Mouse (Mus musculus) lung, postnatal 0 days (tissue): ENCODE results near the gene Fam168a. TPM values are rescaled to one million over a fixed set of nuclear protein-coding genes. Genes with fewer than 3 reads are reported as not detected.
"Not testable (repeated sequence)": the region's sequence is repeated elsewhere in the genome, so short reads cannot be mapped to it uniquely, and the experiment has no call there.

Experiments used
- ATAC-seq: fragments of 200-750 bp; cut with Nextera tagmentation; 2 replicates; pipeline ENCODE4 v1.8.0; 2017; ENCODE audit warnings: moderate library complexity
- DNase-seq: peaks from one replicate; pipeline ENCODE4 v3.0.0-alpha.2; 2016; ENCODE audit warnings: low spot score
- H3K27ac ChIP-seq: fragments of 300-500 bp; sonication (generic); 2 replicates; pipeline ENCODE4 v1.5.1; 2014; ENCODE audit warnings: antibody characterized with exemption, mild to moderate bottlenecking, low read length, mixed read lengths
- H3K27me3 ChIP-seq: fragments of 300-500 bp; sonication (generic); replicated peaks from 2 replicates; pipeline ENCODE4 v1.6.1; 2014; ENCODE audit warnings: low read length, mixed read lengths; ENCODE audit not compliant: insufficient read depth
- H3K36me3 ChIP-seq: fragments of 300-500 bp; sonication (generic); 2 replicates; pipeline ENCODE4 v1.6.1; 2014; ENCODE audit warnings: low read length, mixed read lengths; ENCODE audit not compliant: insufficient read depth
- H3K4me1 ChIP-seq: fragments of 300-500 bp; sonication (generic); 2 replicates; pipeline ENCODE4 v1.6.1; 2014; ENCODE audit warnings: antibody characterized with exemption, low read depth, low read length, mixed read lengths; ENCODE audit not compliant: insufficient read depth
- H3K4me2 ChIP-seq: fragments of 300-500 bp; sonication (generic); replicated peaks from 2 replicates; pipeline ENCODE4 v1.6.1; 2014; ENCODE audit warnings: low read depth, mild to moderate bottlenecking, low read length, moderate library complexity, mixed read lengths
- H3K4me3 ChIP-seq: fragments of 300-500 bp; sonication (generic); 2 replicates; pipeline ENCODE4 v1.5.1; 2014; ENCODE audit warnings: low read depth, low read length
- H3K9ac ChIP-seq: fragments of 300-500 bp; sonication (generic); replicated peaks from 2 replicates; pipeline ENCODE4 v1.6.1; 2014; ENCODE audit warnings: low read depth, mild to moderate bottlenecking
- H3K9me3 ChIP-seq: fragments of 300-500 bp; sonication (generic); 2 replicates; pipeline ENCODE4 v1.6.1; 2016; ENCODE audit warnings: low read length, mixed read lengths
- CTCF ChIP-seq: IDR thresholded peaks from 2 replicates; pipeline ENCODE4 v1.5.1; 2016; ENCODE audit warnings: antibody characterized with exemption, mild to moderate bottlenecking
- EP300 ChIP-seq: IDR thresholded peaks from 2 replicates; pipeline ENCODE4 v1.6.1; 2016; ENCODE audit warnings: antibody characterized with exemption, mild to moderate bottlenecking, control low read depth
- WGBS: fragments of 180-500 bp; shearing (Covaris S2); extraction: QIAGEN DNeasy Blood & Tissue Kit; methylation state at CpG from one replicate; pipeline ENCODE4 v1.1.7; 2014; 5-methylcytosine and 5-hydroxymethylcytosine counted together
- polyA plus RNA-seq: library from polyadenylated mRNA; unstranded; fragments of >200 nt; fragmentation: Nextera tagmentation; extraction: Ambion mirVana; gene quantifications from 2 replicates; pipeline ENCODE4 v1.2.1, GENCODE M21; 2015

Fam168a gene
- polyA plus RNA-seq, 1 experiment from 2014 or later: 28.2 TPM

DNA sequence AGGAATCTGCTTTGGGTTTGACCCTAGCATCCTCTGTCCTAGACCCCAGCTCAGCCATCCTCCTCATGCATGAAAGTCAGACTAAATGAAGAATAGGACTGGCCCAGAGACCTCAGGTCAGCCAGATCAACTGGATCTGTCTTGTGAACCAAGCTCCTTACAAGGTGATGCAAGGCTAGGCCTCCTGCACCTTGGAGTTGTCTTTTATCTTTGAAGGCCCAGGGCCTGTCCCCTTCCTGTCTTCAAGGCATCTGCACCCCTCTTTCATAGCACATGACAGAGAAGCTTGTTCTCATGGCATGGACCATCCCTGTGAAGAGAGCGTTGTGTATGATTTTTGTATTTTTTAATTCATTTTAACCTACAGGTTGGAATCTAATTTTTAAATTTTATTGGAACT lies 134.5 kb downstream of the Fam168a start:
- H3K4me2 ChIP-seq: no peak overlapping the region
- no peak for TF ChIP-seq CTCF
- no peak for TF ChIP-seq EP300
- H3K27me3 ChIP-seq: no peaks in the 10 kb centered on the region
- H3K4me3 ChIP-seq: no peak overlapping the region
- 0 out of 2 replicates have a peak, but pooled peaks cover 6% of the 10 kb centered on the region for H3K36me3 ChIP-seq
- no peaks in the 10 kb centered on the region for H3K9me3 ChIP-seq
- no peak overlapping the region for H3K9ac ChIP-seq
- no peaks in the 10 kb centered on the region for H3K4me1 ChIP-seq
- H3K27ac ChIP-seq: no peak overlapping the region
- 97% methylated on average over 1 of the region's 1 CpGs for WGBS
- ATAC-seq: no peak
- no peak for DNase-seq

DNA sequence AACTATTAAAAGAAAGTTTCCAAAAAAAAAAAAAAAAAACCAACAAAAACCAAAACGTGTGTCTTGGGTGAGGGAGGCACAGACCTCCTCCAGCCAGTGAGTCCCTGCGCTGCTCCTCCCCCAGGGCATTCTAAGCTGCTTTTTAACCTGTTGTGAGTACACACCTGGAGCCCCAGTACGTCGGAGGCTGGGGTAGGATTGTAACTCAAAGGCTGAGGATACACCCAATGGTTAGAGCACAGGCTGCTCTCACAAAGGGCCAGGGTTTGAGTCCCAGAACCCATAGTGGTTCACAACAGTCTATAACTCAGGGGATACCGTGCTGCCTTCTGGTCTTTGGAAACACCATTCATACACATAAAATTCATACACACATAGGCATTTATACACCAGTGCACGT lies 135.2 kb downstream of the Fam168a start:
- no peak overlapping the region for H3K4me3 ChIP-seq
- H3K4me2 ChIP-seq: no peak overlapping the region
- no peaks in the 10 kb centered on the region for H3K4me1 ChIP-seq
- H3K36me3 ChIP-seq: 0 out of 2 replicates have a peak, but pooled peaks cover 3% of the 10 kb centered on the region
- H3K27ac ChIP-seq: no peak overlapping the region
- no peak overlapping the region for H3K9ac ChIP-seq
- TF ChIP-seq CTCF: no peak
- no peak for TF ChIP-seq EP300
- 87% methylated on average over 6 of the region's 6 CpGs for WGBS
- H3K27me3 ChIP-seq: no peaks in the 10 kb centered on the region
- no peaks in the 10 kb centered on the region for H3K9me3 ChIP-seq
- no peak for ATAC-seq
- DNase-seq: no peak

DNA sequence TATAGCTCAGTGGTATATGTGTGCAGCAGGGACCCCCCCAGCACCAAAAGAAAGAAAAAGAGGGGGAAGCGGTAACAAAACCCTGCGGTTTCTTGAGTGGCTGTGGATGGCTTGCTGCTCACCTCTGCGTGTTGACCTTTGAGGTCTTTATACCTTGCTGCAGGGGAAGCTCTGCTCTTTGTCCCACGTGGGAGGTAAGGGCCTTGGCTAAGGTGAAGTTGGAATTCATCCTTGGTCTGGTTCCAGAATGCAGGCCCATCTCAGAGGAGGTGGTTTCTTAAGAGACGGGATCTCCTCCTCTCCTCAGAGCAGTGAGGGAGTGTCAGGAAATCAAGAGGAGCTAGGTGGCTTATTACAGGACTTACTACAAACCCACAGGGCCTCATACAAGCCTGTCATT lies 135.7 kb downstream of the Fam168a start:
- H3K27me3 ChIP-seq: no peaks in the 10 kb centered on the region
- H3K4me2 ChIP-seq: no peak overlapping the region
- no peak overlapping the region for H3K27ac ChIP-seq
- H3K4me1 ChIP-seq: no peaks in the 10 kb centered on the region
- 85% methylated on average over 5 of the region's 5 CpGs for WGBS
- no peak for TF ChIP-seq CTCF
- TF ChIP-seq EP300: no peak
- DNase-seq: no peak
- no peak for ATAC-seq
- H3K4me3 ChIP-seq: no peak overlapping the region
- no peaks in the 10 kb centered on the region for H3K36me3 ChIP-seq
- no peaks in the 10 kb centered on the region for H3K9me3 ChIP-seq
- H3K9ac ChIP-seq: no peak overlapping the region

DNA sequence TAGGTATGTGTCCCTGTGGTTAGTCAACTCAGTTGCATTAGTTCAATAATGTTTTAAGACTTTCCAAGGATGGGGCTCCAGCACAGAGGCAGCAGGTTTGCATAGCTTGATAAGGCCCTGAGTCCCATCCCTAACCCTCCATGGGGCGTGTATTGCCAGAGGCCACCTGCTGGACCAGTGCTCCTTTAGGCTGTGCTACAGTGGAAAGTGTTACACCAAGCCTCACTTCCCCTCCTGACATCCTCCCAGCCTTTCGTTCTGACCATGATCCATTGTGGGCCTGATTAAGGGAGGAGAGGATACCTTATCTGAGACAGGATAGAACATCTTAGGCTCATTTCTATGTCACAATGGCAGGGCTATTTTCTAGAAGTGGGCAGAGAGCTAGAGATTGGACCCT lies 137.4 kb downstream of the Fam168a start:
- Histone ChIP-seq H3K27ac (no peak overlapping the region), H3K4me2 (no peak overlapping the region), H3K4me3 (no peak overlapping the region), H3K4me1 (no peaks in the 10 kb centered on the region), H3K27me3 (no peaks in the 10 kb centered on the region), H3K9me3 (no peaks in the 10 kb centered on the region), H3K36me3 (no peaks in the 10 kb centered on the region), H3K9ac (no peak overlapping the region)
- no peak for DNase-seq
- 81% methylated on average over 2 of the region's 2 CpGs for WGBS
- ATAC-seq: no peak
- no peak for TF ChIP-seq EP300
- TF ChIP-seq CTCF: no peak

DNA sequence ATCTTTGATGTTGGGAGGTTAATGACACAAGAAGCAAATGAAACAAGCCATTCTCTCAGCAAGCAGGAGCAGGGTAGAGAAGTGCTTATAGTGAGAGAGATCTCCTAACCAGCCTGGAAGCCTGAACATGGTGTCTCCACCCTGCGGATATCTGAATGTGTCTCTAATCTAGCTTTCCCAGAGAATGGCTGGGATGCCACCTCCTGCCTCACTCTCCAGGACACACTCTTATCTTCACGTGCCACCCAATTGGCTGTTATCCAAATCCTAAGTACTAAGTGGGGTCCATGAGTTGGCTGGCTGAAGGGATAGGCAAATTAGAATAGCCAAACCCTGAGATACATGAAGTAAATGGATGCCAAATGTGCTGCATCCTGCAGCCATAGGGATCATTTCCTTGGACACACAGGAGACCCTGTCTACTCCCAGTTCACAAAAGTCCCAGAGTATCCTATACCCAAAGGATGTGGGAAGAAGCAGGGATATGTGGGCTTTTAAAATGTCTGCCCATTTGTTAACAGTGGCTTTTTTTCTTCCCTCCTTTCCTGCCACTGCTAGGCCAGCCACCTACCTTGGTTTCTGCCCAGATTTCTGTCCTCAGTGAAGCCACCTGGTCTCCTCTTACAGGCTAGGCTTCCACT lies 138.1 kb downstream of the Fam168a start:
- DNase-seq (peak; percentile 31), ATAC-seq (0 out of 2 replicates have a peak, but pooled peaks have one; percentile 11)
- Histone ChIP-seq H3K4me2 (no peak overlapping the region), H3K4me3 (no peak overlapping the region), H3K27me3 (no peaks in the 10 kb centered on the region), H3K27ac (peak overlapping the region; percentile 47; the same call in 1 of the 2 replicates), H3K9ac (no peak overlapping the region), H3K4me1 (no peaks in the 10 kb centered on the region), H3K9me3 (no peaks in the 10 kb centered on the region), H3K36me3 (no peaks in the 10 kb centered on the region)
- no peak for TF ChIP-seq EP300
- no peak for TF ChIP-seq CTCF
- WGBS: 45% methylated on average over 2 of the region's 2 CpGs

DNA sequence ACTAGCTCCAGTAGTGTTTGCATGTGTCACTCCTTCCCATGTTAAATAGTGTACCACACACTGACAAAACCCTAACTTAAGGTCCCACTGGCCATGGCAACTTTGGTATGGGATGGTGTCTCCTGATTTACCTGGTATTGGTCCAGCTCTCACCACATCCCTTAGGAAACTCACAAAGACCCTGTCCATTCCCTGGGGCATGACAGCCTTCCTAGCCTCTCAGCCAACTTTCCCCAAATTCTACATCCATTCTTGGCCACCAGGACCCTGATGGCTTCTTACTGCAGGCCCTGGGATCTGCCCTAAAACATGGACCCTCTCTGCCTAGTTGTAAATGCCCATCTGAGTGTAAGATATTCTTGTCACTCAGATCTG lies 138.6 kb downstream of the Fam168a start:
- H3K4me1 ChIP-seq: no peaks in the 10 kb centered on the region
- H3K9ac ChIP-seq: no peak overlapping the region
- H3K27me3 ChIP-seq: no peaks in the 10 kb centered on the region
- ATAC-seq (no peak), DNase-seq (no peak)
- H3K9me3 ChIP-seq: no peaks in the 10 kb centered on the region
- H3K27ac ChIP-seq: peak overlapping the region; percentile 47
- H3K4me3 ChIP-seq: no peak overlapping the region
- TF ChIP-seq CTCF: no peak
- no peak for TF ChIP-seq EP300
- H3K4me2 ChIP-seq: no peak overlapping the region
- no peaks in the 10 kb centered on the region for H3K36me3 ChIP-seq

DNA sequence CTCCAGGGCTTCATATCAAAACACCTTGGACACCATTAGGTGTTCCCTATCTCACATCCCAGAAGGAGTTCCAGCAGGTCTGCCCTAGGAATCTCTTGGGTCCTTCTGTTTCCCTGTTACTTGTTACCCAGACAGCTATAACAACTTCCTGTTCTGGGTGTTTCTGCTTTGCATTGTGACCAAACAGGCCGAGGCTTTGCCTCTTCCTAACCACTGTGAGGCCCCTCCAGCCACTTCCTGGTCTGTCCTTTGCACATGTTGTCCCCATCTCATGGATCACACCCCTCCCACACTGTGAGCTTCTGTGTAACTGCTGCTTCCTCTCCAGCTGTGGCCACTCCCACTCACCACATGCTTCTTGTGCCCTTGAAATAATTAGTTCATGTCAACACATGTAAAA lies 139.0 kb downstream of the Fam168a start:
- TF ChIP-seq CTCF (no peak), EP300 (peak; percentile 88)
- 10% methylated on average over 1 of the region's 1 CpGs for WGBS
- no peaks in the 10 kb centered on the region for H3K4me1 ChIP-seq
- no peak overlapping the region for H3K4me2 ChIP-seq
- no peak overlapping the region for H3K4me3 ChIP-seq
- H3K9me3 ChIP-seq: no peaks in the 10 kb centered on the region
- no peaks in the 10 kb centered on the region for H3K27me3 ChIP-seq
- ATAC-seq: peak; percentile 93
- DNase-seq: peak; percentile 96
- no peaks in the 10 kb centered on the region for H3K36me3 ChIP-seq
- no peak overlapping the region for H3K9ac ChIP-seq
- peak overlapping the region; percentile 47 for H3K27ac ChIP-seq

DNA sequence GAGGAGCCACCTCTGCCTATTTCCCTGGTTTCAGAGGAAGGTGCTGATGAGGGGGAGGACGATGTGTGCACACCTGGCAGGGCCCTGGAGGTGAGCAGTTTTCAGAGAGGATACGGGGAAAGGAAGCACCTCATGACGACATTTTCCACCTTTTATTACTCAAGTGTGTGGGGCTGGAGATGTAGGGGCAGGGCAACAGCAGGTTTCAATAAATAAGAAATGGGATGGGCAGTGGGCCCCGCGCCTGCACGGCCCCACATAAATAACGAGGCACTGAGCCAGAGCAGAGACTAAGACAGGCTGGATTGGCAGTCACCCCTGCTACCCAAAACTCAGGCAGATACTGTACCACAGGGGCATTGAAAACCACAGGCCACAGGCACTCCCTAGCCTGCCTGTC lies 139.6 kb downstream of the Fam168a start:
- not testable (repeated sequence) for H3K4me1 ChIP-seq, H3K27me3 ChIP-seq, ATAC-seq, H3K4me3 ChIP-seq, H3K4me2 ChIP-seq, H3K36me3 ChIP-seq, H3K9me3 ChIP-seq, DNase-seq, H3K27ac ChIP-seq, H3K9ac ChIP-seq
- 70% methylated on average over 7 of the region's 7 CpGs for WGBS
